10 mouse cellular contexts compared by ENCODE assay signal in genomic region chr3:102744657-102745056, GRCm38 (mm10). TPM values are rescaled to one million over a fixed set of nuclear protein-coding genes. Genes with fewer than 3 reads are reported as not detected.
DNase-seq lines count a peak whose midpoint lies in the region; ATAC-seq and TF ChIP-seq lines count a peak whose summit lies in the region.
"Had no signal": no experiment of that assay in that cellular context is flagged by ENCODE, and none has a peak within 500 bp of the region (broad histone marks: within the 10 kb centered on the region; RNA-seq: fewer than 3 reads in every experiment).

No protein-coding gene starts in this region.

- no peak overlapping the region; the same call in 1 of the 2 replicates for H3K27ac ChIP-seq in liver, embryonic 11.5 days (ENCODE audit: low read depth, low read length)
- no peak overlapping the region; the same call in 1 of the 2 replicates for H3K27ac ChIP-seq in limb, embryonic 14.5 days (replicated peaks; ENCODE audit: low read depth, low read length)
- peak overlapping the region; percentile 35; the same call in 1 of the 2 replicates for H3K27ac ChIP-seq in stomach, embryonic 15.5 days
- H3K27ac ChIP-seq: forebrain, embryonic 13.5 days had no signal

- H3K4me3 ChIP-seq in liver, embryonic 11.5 days (ENCODE audit: low read depth, low read length), result no peak overlapping the region
- H3K4me3 ChIP-seq in limb, embryonic 14.5 days (replicated peaks; ENCODE audit: low read length), result no peak overlapping the region
- H3K4me3 ChIP-seq in stomach, embryonic 15.5 days (replicated peaks), result no peak overlapping the region
- H3K4me3 ChIP-seq: forebrain, embryonic 13.5 days had no signal

- H3K36me3 ChIP-seq in liver, embryonic 11.5 days (ENCODE audit: control insufficient read depth, insufficient read depth, low read length), result no peaks in the 10 kb centered on the region
- H3K36me3 ChIP-seq in limb, embryonic 14.5 days (ENCODE audit: control insufficient read depth, insufficient read depth, low read length), result no peaks in the 10 kb centered on the region
- H3K36me3 ChIP-seq in stomach, embryonic 15.5 days, result no peaks in the 10 kb centered on the region

- TF ChIP-seq POLR2A in limb, embryonic 14.5 days (IDR thresholded peaks at IDR 0.05; ENCODE audit: borderline replicate concordance, extremely low read depth, insufficient read depth, insufficient read length), result no peak

- DNase-seq in cerebellum, adult 11-12 months, result peak; percentile 18
- no peak for DNase-seq in cerebellum, postnatal 4 days (ENCODE audit: low spot score in 2 of 2)
- DNase-seq in liver, embryonic 11.5 days (ENCODE audit: low spot score), result no peak
- DNase-seq in liver, result no peak
- no peak for DNase-seq in limb, embryonic 14.5 days (ENCODE audit: low spot score)
- DNase-seq in urinary bladder, postnatal 10 days (ENCODE audit: low spot score), result no peak
- DNase-seq: cerebellum, adult 8-10 months had no signal

- WGBS in liver, embryonic 11.5 days, result 20% methylated on average over 5 of the region's 5 CpGs
- WGBS in limb, embryonic 14.5 days, result 38% methylated on average over 5 of the region's 5 CpGs
- 29% methylated on average over 5 of the region's 5 CpGs for WGBS in stomach, embryonic 15.5 days

- no peak overlapping the region for H3K4me2 ChIP-seq in liver, embryonic 11.5 days
- no peak overlapping the region for H3K4me2 ChIP-seq in limb, embryonic 14.5 days (replicated peaks; ENCODE audit: low read depth, low read length, severe bottlenecking)
- no peak overlapping the region for H3K4me2 ChIP-seq in stomach, embryonic 15.5 days
- H3K4me2 ChIP-seq: forebrain, embryonic 13.5 days had no signal

- no peaks in the 10 kb centered on the region for H3K27me3 ChIP-seq in liver, embryonic 11.5 days (replicated peaks; ENCODE audit: control insufficient read depth, insufficient read depth, low read length)
- H3K27me3 ChIP-seq in limb, embryonic 14.5 days (ENCODE audit: control insufficient read depth, insufficient read depth, low read length), result no peaks in the 10 kb centered on the region
- no peaks in the 10 kb centered on the region for H3K27me3 ChIP-seq in stomach, embryonic 15.5 days (replicated peaks)
- H3K27me3 ChIP-seq: forebrain, embryonic 13.5 days had no signal

- H3K9ac ChIP-seq in liver, embryonic 11.5 days (ENCODE audit: low read depth, low read length), result no peak overlapping the region
- H3K9ac ChIP-seq in limb, embryonic 14.5 days (ENCODE audit: low read depth, low read length, severe bottlenecking), result no peak overlapping the region
- H3K9ac ChIP-seq in stomach, embryonic 15.5 days, result no peak overlapping the region
- H3K9ac ChIP-seq: forebrain, embryonic 13.5 days had no signal

- H3K4me1 ChIP-seq in liver, embryonic 11.5 days (replicated peaks; ENCODE audit: control insufficient read depth, insufficient read depth, low read length), result no peaks in the 10 kb centered on the region
- H3K4me1 ChIP-seq in limb, embryonic 14.5 days (ENCODE audit: control insufficient read depth, insufficient read depth, low read length), result peaks cover 5% of the 10 kb centered on the region
- H3K4me1 ChIP-seq in stomach, embryonic 15.5 days, result peaks cover 15% of the 10 kb centered on the region

- 0 out of 2 replicates have a peak, but pooled peaks have one; percentile 39 for ATAC-seq in liver, embryonic 11.5 days (replicated peaks; ENCODE audit: low FRiP score)
- ATAC-seq in limb, embryonic 14.5 days (ENCODE audit: low FRiP score, low read depth), result peak; percentile 37
- no peak for ATAC-seq in stomach, embryonic 15.5 days (ENCODE audit: insufficient read depth, low FRiP score, low read depth)
- ATAC-seq in erythroid progenitor cell, adult 5-6 weeks (replicated peaks; ENCODE audit: low FRiP score, poor library complexity, severe bottlenecking), result no peak
- ATAC-seq: forebrain, embryonic 13.5 days had no signal

- no peaks in the 10 kb centered on the region for H3K9me3 ChIP-seq in liver, embryonic 11.5 days (ENCODE audit: control insufficient read depth, low read length)
- H3K9me3 ChIP-seq in limb, embryonic 14.5 days (ENCODE audit: control insufficient read depth, low read length), result no peaks in the 10 kb centered on the region
- H3K9me3 ChIP-seq in stomach, embryonic 15.5 days, result no peaks in the 10 kb centered on the region
- H3K9me3 ChIP-seq: forebrain, embryonic 13.5 days had no signal

RNA-seq across cellular contexts. Expression of gene Tspan2, which starts 10.3 kb away (rescaled TPM):
- 4.2 and 5.3 TPM in 2 replicates for polyA plus RNA-seq in liver, embryonic 11.5 days (2014; fragmentation: Nextera tagmentation; extraction: Ambion mirVana)
- polyA plus RNA-seq in limb, embryonic 14.5 days (2012; rRNA removed), result 6.1 and 6.7 TPM in 2 replicates
- 7.8 and 8.4 TPM in 2 replicates for polyA plus RNA-seq in limb, embryonic 14.5 days (2014; fragmentation: Nextera tagmentation; extraction: Ambion mirVana)
- polyA plus RNA-seq in stomach, embryonic 15.5 days (2015; fragmentation: Nextera tagmentation; extraction: Ambion mirVana), result 19.2 and 20.4 TPM in 2 replicates
- total RNA-seq in erythroid progenitor cell, adult 5-6 weeks (2015; ENCODE audit: low replicate concordance), result 1.8 and 5.9 TPM in 2 replicates
- 2.3 and 3.5 TPM in 2 replicates for total RNA-seq in erythroid progenitor cell, adult 5-6 weeks (2017; ENCODE audit: low replicate concordance)

RNA-seq across cellular contexts. Expression of gene Tshb, which starts 37.9 kb away (rescaled TPM):
- 0.11 TPM in 1 of 2 replicates, not detected in the other for polyA plus RNA-seq in liver, embryonic 11.5 days (2014; fragmentation: Nextera tagmentation; extraction: Ambion mirVana)
- not detected in 2 replicates for polyA plus RNA-seq in limb, embryonic 14.5 days (2012; rRNA removed)
- 0.15 TPM in 1 of 2 replicates, not detected in the other for polyA plus RNA-seq in limb, embryonic 14.5 days (2014; fragmentation: Nextera tagmentation; extraction: Ambion mirVana)
- polyA plus RNA-seq in stomach, embryonic 15.5 days (2015; fragmentation: Nextera tagmentation; extraction: Ambion mirVana), result 0.06 and 0.10 TPM in 2 replicates
- total RNA-seq in erythroid progenitor cell, adult 5-6 weeks (2015; ENCODE audit: low replicate concordance), result not detected in 2 replicates
- 0.13 TPM in 1 of 2 replicates, not detected in the other for total RNA-seq in erythroid progenitor cell, adult 5-6 weeks (2017; ENCODE audit: low replicate concordance)

Comparison
In these comparisons a context has a peak if more than half of its experiments do, and no peak if none do; other contexts are left out.
1. ATAC-seq: peak in liver, embryonic 11.5 days (single experiment) and limb, embryonic 14.5 days (single experiment); none in stomach, embryonic 15.5 days (single experiment) and erythroid progenitor cell, adult 5-6 weeks (single experiment).